Mouse (Mus musculus) embryonic facial prominence, embryonic 11.5 days (tissue): ENCODE data around the gene Slc9a3r2. TPM values are rescaled to one million over a fixed set of nuclear protein-coding genes. Genes with fewer than 3 reads are reported as not detected.

Source experiments
- ATAC-seq: fragments of 200-750 bp; cut with Nextera tagmentation; replicated peaks from 2 replicates; pipeline ENCODE4 v1.8.0; 2017; ENCODE audit warnings: low read depth; ENCODE audit not compliant: insufficient number of reproducible peaks, low FRiP score, low TSS enrichment
- DNase-seq: peaks from one replicate; pipeline ENCODE4 v3.0.0-alpha.2; 2015; ENCODE audit warnings: low spot score
- H3K27ac ChIP-seq: fragments of 300-500 bp; sonication (generic); replicated peaks from 2 replicates; pipeline ENCODE4 v1.5.1; 2014; ENCODE audit warnings: mild to moderate bottlenecking, low read depth, low read length, control low read depth
- H3K27me3 ChIP-seq: fragments of 300-500 bp; sonication (generic); 2 replicates; pipeline ENCODE4 v1.6.1; 2014; ENCODE audit warnings: mild to moderate bottlenecking, low read length, moderate library complexity, mixed read lengths; ENCODE audit not compliant: control insufficient read depth, insufficient read depth
- H3K36me3 ChIP-seq: fragments of 300-500 bp; sonication (generic); replicated peaks from 2 replicates; pipeline ENCODE4 v1.6.1; 2014; ENCODE audit warnings: low read depth, mild to moderate bottlenecking, low read length, moderate library complexity, mixed read lengths; ENCODE audit not compliant: control insufficient read depth, insufficient read depth
- H3K4me1 ChIP-seq: fragments of 300-500 bp; sonication (generic); 2 replicates; pipeline ENCODE4 v1.6.1; 2014; ENCODE audit warnings: low read length, mixed read lengths; ENCODE audit not compliant: control insufficient read depth, insufficient read depth
- H3K4me2 ChIP-seq: fragments of 300-500 bp; sonication (generic); 2 replicates; pipeline ENCODE4 v1.6.1; 2014; ENCODE audit warnings: low read depth, mild to moderate bottlenecking, control low read depth, low read length, moderate library complexity
- H3K4me3 ChIP-seq: fragments of 300-500 bp; sonication (generic); 2 replicates; pipeline ENCODE4 v1.5.1; 2014; ENCODE audit warnings: low read depth, low read length, control low read depth
- H3K9ac ChIP-seq: fragments of 300-500 bp; sonication (generic); replicated peaks from 2 replicates; pipeline ENCODE4 v1.6.1; 2014; ENCODE audit warnings: mild to moderate bottlenecking, control low read depth, low read length
- H3K9me3 ChIP-seq: fragments of 300-500 bp; sonication (generic); replicated peaks from 2 replicates; pipeline ENCODE4 v1.6.1; 2016; ENCODE audit warnings: mild to moderate bottlenecking, low read length, inconsistent platforms, mixed read lengths; ENCODE audit not compliant: control insufficient read depth
- WGBS: fragments of 180-500 bp; shearing (Covaris S2); extraction: QIAGEN DNeasy Blood & Tissue Kit; methylation state at CpG from one replicate; pipeline ENCODE4 v1.1.7; 2014; 5-methylcytosine and 5-hydroxymethylcytosine counted together
- polyA plus RNA-seq: library from polyadenylated mRNA; unstranded; fragments of >200 nt; fragmentation: Nextera tagmentation; extraction: Ambion mirVana; gene quantifications from 2 replicates; pipeline ENCODE4 v1.2.1, GENCODE M21; 2014

Slc9a3r2 gene
- 48.3 and 50.2 TPM in 2 replicates for polyA plus RNA-seq

DNA sequence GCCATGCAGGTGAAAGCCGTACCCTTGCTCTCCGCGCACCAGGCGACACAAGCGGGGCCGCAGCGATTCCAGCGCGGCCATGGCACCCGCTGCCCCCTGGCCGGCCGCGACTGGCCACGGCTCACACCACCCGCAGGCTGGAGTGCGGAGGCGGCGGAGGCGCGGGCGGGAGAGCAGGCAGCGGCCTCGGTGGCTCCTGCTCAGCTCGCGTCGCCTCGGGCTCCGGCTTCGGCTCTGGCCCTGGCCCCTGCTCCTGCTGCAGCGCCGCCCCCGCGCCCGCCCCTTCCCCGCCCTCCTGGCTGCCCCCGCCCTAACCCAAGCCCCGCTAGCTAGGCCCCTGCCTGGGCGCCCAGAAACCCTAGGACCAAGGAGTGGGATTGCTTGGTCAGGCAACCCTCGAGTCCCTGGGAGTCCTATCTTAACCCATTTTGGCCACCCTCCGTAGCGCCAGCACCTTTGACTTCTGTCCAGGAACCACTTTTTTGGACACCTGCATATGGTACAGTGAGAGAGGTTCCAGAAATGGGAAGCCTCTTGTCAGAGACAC, at the start of gene Slc9a3r2:
TSS of gene Slc9a3r2 (minus strand) at position 258 of the 547 bp plus-strand sequence.
- H3K4me3 ChIP-seq: peak within 1 kb of the TSS; percentile 74
- H3K4me2 ChIP-seq: peak within 1 kb of the TSS; percentile 99
- H3K9ac ChIP-seq: peak within 1 kb of the TSS; percentile 87
- peak; percentile 63 for ATAC-seq
- 0% methylated on average over 39 of the region's 41 CpGs for WGBS
- no peaks in the 10 kb centered on the region for H3K9me3 ChIP-seq
- H3K4me1 ChIP-seq: peaks cover 3% of the 10 kb centered on the region; the same call in 1 of the 2 replicates
- peak; percentile 72 for DNase-seq
- H3K36me3 ChIP-seq: no peaks in the 10 kb centered on the region; the same call in 1 of the 2 replicates
- H3K27ac ChIP-seq: no peak within 1 kb of the TSS
- H3K27me3 ChIP-seq: no peaks in the 10 kb centered on the region

DNA sequence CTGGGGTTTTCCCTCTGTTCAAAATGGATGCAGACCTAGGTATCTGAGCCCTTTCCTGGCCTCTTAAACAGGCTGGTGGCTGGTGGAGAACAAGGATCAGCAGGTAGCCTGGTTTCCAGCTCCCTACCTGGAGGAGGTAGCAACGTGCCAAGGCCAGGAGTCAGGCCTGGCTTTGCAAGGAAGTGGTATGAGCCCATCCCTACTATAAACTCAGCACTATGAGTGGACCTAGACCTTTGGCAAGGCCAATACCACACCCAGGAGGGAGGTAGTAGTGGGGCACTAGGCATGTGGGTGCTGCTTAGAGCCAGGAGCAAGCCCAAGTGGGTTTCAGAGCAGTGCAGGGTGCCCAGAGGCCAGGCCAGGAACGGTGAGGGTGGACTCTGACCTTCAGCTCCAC, 49.3 kb upstream of the Slc9a3r2 start:
- Histone ChIP-seq H3K9ac (no peak overlapping the region), H3K4me3 (no peak overlapping the region), H3K27me3 (no peaks in the 10 kb centered on the region), H3K4me1 (no peaks in the 10 kb centered on the region; the same call in 1 of the 2 replicates), H3K9me3 (no peaks in the 10 kb centered on the region), H3K27ac (no peak overlapping the region), H3K4me2 (no peak overlapping the region), H3K36me3 (peaks cover 13% of the 10 kb centered on the region)
- ATAC-seq: no peak
- 83% methylated on average over 2 of the region's 2 CpGs for WGBS
- DNase-seq: no peak

DNA sequence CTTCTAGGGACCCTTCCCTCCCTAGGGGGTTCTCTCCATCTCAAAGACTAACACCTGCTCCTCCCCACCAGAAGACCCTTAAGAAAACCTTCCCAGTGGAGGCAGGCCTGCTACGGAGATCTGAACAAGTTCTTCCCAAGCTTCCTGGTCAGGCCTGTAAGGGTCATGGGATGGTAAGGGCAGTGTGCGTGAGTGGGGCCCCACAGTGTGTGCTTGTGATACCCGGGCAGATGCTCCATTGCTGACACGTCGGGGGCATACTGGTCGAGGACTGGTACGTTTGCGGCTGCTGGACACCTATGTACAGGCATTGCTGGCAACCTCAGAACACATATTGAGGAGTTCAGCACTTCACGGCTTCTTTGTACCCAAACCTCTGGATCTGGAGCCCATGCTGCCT, 48.6 kb upstream of the Slc9a3r2 start:
- H3K9me3 ChIP-seq: no peaks in the 10 kb centered on the region
- H3K36me3 ChIP-seq: peaks cover 13% of the 10 kb centered on the region
- no peak for DNase-seq
- no peaks in the 10 kb centered on the region for H3K27me3 ChIP-seq
- no peak overlapping the region for H3K4me3 ChIP-seq
- H3K4me2 ChIP-seq: no peak overlapping the region
- H3K9ac ChIP-seq: no peak overlapping the region
- no peak for ATAC-seq
- 65% methylated on average over 9 of the region's 9 CpGs for WGBS
- no peak overlapping the region for H3K27ac ChIP-seq
- no peaks in the 10 kb centered on the region; the same call in 1 of the 2 replicates for H3K4me1 ChIP-seq

DNA sequence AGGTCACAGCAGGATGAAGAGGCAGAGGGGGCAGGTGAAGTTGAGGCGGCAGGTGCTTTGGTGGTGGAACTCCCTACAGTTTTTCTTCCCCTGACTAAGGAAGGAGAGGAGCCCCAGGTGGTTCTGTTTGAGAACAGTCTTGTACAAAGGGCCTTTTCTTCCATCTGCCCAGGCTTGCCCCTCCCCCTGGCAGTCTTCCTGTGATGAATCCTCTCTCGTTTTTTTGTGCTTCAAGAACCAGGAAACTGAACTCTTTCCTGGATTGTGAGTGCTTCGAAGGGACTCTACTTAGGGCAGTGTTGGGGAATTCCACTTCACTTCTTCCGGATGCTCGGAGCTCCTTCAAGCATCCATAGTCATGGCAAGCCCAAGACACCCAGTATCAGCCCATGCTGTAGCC, 47.9 kb upstream of the Slc9a3r2 start:
- no peaks in the 10 kb centered on the region for H3K27me3 ChIP-seq
- DNase-seq: peak; percentile 18
- no peak overlapping the region for H3K27ac ChIP-seq
- H3K9ac ChIP-seq: no peak overlapping the region
- H3K4me2 ChIP-seq: no peak overlapping the region
- H3K4me3 ChIP-seq: no peak overlapping the region
- peaks cover 16% of the 10 kb centered on the region for H3K36me3 ChIP-seq
- no peaks in the 10 kb centered on the region; the same call in 1 of the 2 replicates for H3K4me1 ChIP-seq
- H3K9me3 ChIP-seq: no peaks in the 10 kb centered on the region
- ATAC-seq: no peak
- WGBS: 12% methylated on average over 5 of the region's 5 CpGs

DNA sequence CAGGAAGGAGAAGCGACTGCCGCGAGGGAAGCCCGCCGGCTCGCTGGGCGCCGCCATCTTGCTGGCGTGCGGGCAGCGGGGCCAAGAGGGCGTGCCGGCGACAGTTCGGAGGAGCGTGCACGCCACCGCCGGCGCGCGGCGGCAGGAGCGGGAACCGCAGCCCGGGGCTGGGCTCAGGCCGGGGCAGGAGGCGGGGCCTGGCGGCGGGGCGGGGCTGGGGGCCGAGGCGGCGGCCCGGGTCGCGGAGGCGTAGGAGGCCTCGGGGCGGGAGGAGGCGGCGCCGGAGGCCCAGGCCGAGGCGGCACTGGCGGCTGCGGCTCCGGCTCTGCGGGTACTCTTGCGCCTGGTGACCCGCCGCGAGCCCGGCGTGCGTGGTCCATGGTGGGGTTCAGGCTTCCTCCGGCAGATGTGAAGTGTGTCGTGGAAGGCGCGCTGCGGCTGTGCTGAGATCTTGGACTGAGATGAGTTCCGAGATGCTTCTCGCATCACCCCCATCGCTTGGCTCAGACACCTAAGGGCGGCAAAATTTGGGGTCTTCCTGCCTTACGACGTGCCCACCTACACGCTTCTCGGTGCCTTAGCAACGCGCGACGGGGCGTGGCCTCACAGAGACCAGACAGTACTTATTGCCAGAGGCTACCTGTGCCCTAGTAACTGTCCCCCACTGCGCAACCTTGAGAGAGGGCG, 46.0 kb upstream of the Slc9a3r2 start, which contains the start of the genes Gfer and Noxo1:
TSS of gene Gfer (minus strand) at position 146 of the 687 bp plus-strand sequence.
TSS of gene Noxo1 (plus strand) at position 224 of the 687 bp plus-strand sequence.
- H3K4me3 ChIP-seq: peak within 1 kb of the TSS; percentile 81
- peak; percentile 86 for ATAC-seq
- WGBS: under 1% methylated on average over 49 of the region's 76 CpGs
- peaks cover 12% of the 10 kb centered on the region for H3K36me3 ChIP-seq
- no peaks in the 10 kb centered on the region for H3K27me3 ChIP-seq
- H3K27ac ChIP-seq: peak within 1 kb of the TSS; percentile 78
- no peaks in the 10 kb centered on the region; the same call in 1 of the 2 replicates for H3K4me1 ChIP-seq
- H3K9ac ChIP-seq: peak within 1 kb of the TSS; percentile 92
- no peaks in the 10 kb centered on the region for H3K9me3 ChIP-seq
- peak; percentile 91 for DNase-seq
- H3K4me2 ChIP-seq: peak within 1 kb of the TSS; percentile 76

DNA sequence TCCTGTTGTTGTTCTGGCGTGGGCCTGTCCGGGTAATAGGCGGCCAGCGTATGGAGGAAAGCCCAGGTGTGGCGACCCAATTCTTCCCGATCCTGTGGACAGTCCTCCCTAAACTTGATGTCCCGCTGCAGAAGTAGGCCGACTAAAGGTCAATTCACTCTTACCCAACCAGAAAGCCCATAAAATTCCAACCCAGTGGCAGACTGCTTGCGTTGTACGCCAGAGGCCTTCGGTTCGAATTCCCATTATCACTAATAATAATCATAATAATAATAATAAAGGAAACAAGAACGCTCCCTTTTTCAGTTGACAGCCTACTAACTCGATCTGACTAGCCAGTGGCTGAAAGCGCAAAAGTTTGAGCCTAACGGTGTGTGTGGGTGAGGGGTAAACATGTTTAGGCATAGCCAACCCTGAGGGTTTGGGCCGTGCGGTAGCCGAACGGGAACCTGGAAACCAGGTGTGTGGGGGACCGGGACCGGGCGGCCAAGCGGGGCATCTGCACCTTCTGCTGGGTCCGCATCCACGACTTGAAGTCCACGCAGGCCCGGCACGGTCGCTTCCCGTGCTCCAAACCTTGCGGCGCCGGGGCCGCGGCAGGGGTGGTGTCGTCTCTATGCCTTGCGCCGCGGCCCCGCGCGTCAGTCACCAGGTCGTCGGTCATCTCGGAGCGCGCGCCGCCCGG, 45.3 kb upstream of the Slc9a3r2 start:
- Histone ChIP-seq H3K4me1 (no peaks in the 10 kb centered on the region; the same call in 1 of the 2 replicates), H3K9ac (peak overlapping the region; percentile 92), H3K27me3 (peaks cover 2% of the 10 kb centered on the region), H3K4me3 (peak overlapping the region; percentile 81), H3K36me3 (peaks cover 8% of the 10 kb centered on the region), H3K9me3 (no peaks in the 10 kb centered on the region), H3K27ac (peak overlapping the region; percentile 78), H3K4me2 (peak overlapping the region; percentile 76)
- DNase-seq (no peak), ATAC-seq (peak; percentile 31)
- 8% methylated on average over 46 of the region's 51 CpGs for WGBS

DNA sequence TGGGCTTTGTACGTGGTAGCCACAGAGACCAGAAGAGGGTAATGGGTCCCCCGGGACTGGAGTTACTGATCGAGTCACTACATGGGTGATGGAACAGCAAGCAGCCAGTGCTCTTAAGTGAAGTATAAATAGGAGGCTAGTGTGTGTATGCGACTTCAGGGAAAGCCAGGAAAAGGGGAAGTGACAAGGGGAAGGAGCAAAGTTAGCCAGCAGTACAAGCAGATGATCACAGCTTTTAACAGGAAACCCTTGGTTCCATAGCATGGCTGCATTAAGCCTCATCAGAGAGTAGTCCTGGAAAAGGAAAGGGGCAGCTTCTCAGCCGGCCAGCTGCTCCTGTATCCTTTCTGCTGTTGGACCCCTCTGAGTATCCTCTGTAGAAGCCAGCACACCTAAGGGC, 42.3 kb upstream of the Slc9a3r2 start:
- no peaks in the 10 kb centered on the region for H3K9me3 ChIP-seq
- H3K4me2 ChIP-seq: no peak overlapping the region
- H3K9ac ChIP-seq: no peak overlapping the region
- no peak for DNase-seq
- WGBS: 82% methylated on average over 5 of the region's 5 CpGs
- H3K27me3 ChIP-seq: peaks cover 33% of the 10 kb centered on the region
- peaks cover 8% of the 10 kb centered on the region for H3K36me3 ChIP-seq
- H3K27ac ChIP-seq: no peak overlapping the region
- H3K4me1 ChIP-seq: peaks cover under 1% of the 10 kb centered on the region
- no peak for ATAC-seq
- H3K4me3 ChIP-seq: no peak overlapping the region
